Mouse (Mus musculus) lung, postnatal 0 days (tissue): ENCODE results near the gene Nudt5.

Experiments used
- CTCF ChIP-seq: IDR thresholded peaks from 2 replicates; pipeline ENCODE4 v1.5.1; 2016; ENCODE audit warnings: antibody characterized with exemption, mild to moderate bottlenecking
- EP300 ChIP-seq: IDR thresholded peaks from 2 replicates; pipeline ENCODE4 v1.6.1; 2016; ENCODE audit warnings: antibody characterized with exemption, mild to moderate bottlenecking, control low read depth

GRCm38 (mm10) chr2:5888865-5889264, 44.0 kb downstream of the Nudt5 start:
- TF ChIP-seq CTCF: no peak
- no peak for TF ChIP-seq EP300
